Mouse (Mus musculus) kidney, embryonic 16.5 days (tissue): ENCODE results near the gene Rbms1. TPM values are rescaled to one million over a fixed set of nuclear protein-coding genes. Genes with fewer than 3 reads are reported as not detected.
A peak's percentile ranks its signal among the peaks of the same experiment; 100 is the strongest.

Experiments used
- ATAC-seq: fragments of 200-750 bp; cut with Nextera tagmentation; 2 replicates; pipeline ENCODE4 v1.8.0; 2017; ENCODE audit warnings: moderate TSS enrichment; ENCODE audit not compliant: low FRiP score, low TSS enrichment
- H3K27ac ChIP-seq: fragments of 300-500 bp; sonication (generic); 2 replicates; pipeline ENCODE4 v1.5.1; 2014; ENCODE audit warnings: low read length
- H3K27me3 ChIP-seq: fragments of 300-500 bp; sonication (generic); 2 replicates; pipeline ENCODE4 v1.6.1; 2014; ENCODE audit warnings: low read length, control low read depth, mixed read lengths; ENCODE audit not compliant: insufficient read depth
- H3K36me3 ChIP-seq: fragments of 300-500 bp; sonication (generic); 2 replicates; pipeline ENCODE4 v1.6.1; 2014; ENCODE audit warnings: low read length, control low read depth, mixed read lengths; ENCODE audit not compliant: insufficient read depth
- H3K4me1 ChIP-seq: fragments of 300-500 bp; sonication (generic); 2 replicates; pipeline ENCODE4 v1.6.1; 2014; ENCODE audit warnings: low read length, control low read depth, mixed read lengths; ENCODE audit not compliant: insufficient read depth
- H3K4me2 ChIP-seq: fragments of 300-500 bp; sonication (generic); replicated peaks from 2 replicates; pipeline ENCODE4 v1.6.1; 2014; ENCODE audit warnings: low read depth, low read length
- H3K4me3 ChIP-seq: fragments of 300-500 bp; sonication (generic); 2 replicates; pipeline ENCODE4 v1.5.1; 2014; ENCODE audit warnings: mild to moderate bottlenecking, low read length
- H3K9ac ChIP-seq: fragments of 300-500 bp; sonication (generic); replicated peaks from 2 replicates; pipeline ENCODE4 v1.6.1; 2014; ENCODE audit warnings: low read length
- H3K9me3 ChIP-seq: fragments of 300-500 bp; sonication (generic); 2 replicates; pipeline ENCODE4 v1.6.1; 2016; ENCODE audit warnings: low read length, control low read depth
- WGBS: fragments of 180-500 bp; shearing (Covaris S2); extraction: QIAGEN DNeasy Blood & Tissue Kit; methylation state at CpG from one replicate; pipeline ENCODE4 v1.1.7; 2014; 5-methylcytosine and 5-hydroxymethylcytosine counted together
- polyA plus RNA-seq: library from polyadenylated mRNA; unstranded; fragments of >200 nt; fragmentation: Nextera tagmentation; extraction: Ambion mirVana; gene quantifications from 2 replicates; pipeline ENCODE4 v1.2.1, GENCODE M21; 2015

Gene Rbms1
- polyA plus RNA-seq, 1 experiment from 2014 or later, result 130 TPM

- H3K4me2 ChIP-seq, result no peak overlapping the region
- H3K9me3 ChIP-seq, result peaks cover 8% of the 10 kb centered on the region
- H3K27me3 ChIP-seq, result no peaks in the 10 kb centered on the region
- WGBS, result 30% methylated on average over 3 of the region's 3 CpGs
- H3K9ac ChIP-seq, result no peak overlapping the region
- no peak overlapping the region for H3K4me3 ChIP-seq
- no peak overlapping the region for H3K27ac ChIP-seq
- peaks cover 62% of the 10 kb centered on the region for H3K36me3 ChIP-seq
- no peaks in the 10 kb centered on the region for H3K4me1 ChIP-seq
- no peak for ATAC-seq
Observed at GRCm38 (mm10) chr2:60774501-60774900, 188.5 kb downstream of the Rbms1 start.

- no peak overlapping the region for H3K4me2 ChIP-seq
- no peak overlapping the region for H3K4me3 ChIP-seq
- no peak overlapping the region for H3K9ac ChIP-seq
- no peak overlapping the region for H3K27ac ChIP-seq
- H3K27me3 ChIP-seq, result no peaks in the 10 kb centered on the region
- 87% methylated on average over 5 of the region's 5 CpGs for WGBS
- ATAC-seq, result no peak
- peaks cover 55% of the 10 kb centered on the region for H3K36me3 ChIP-seq
- H3K9me3 ChIP-seq, result peaks cover 8% of the 10 kb centered on the region
- H3K4me1 ChIP-seq, result no peaks in the 10 kb centered on the region
Observed at GRCm38 (mm10) chr2:60773592-60773991, 189.4 kb downstream of the Rbms1 start.

- H3K9me3 ChIP-seq, result peaks cover 5% of the 10 kb centered on the region
- no peak overlapping the region for H3K4me2 ChIP-seq
- no peaks in the 10 kb centered on the region for H3K27me3 ChIP-seq
- no peak overlapping the region for H3K4me3 ChIP-seq
- WGBS, result 69% methylated on average over 8 of the region's 8 CpGs
- no peak overlapping the region; the same call in 1 of the 2 replicates for H3K27ac ChIP-seq
- peaks cover 60% of the 10 kb centered on the region for H3K36me3 ChIP-seq
- H3K4me1 ChIP-seq, result no peaks in the 10 kb centered on the region
- ATAC-seq, result no peak
- H3K9ac ChIP-seq, result no peak overlapping the region
Observed at GRCm38 (mm10) chr2:60766420-60766819, 196.6 kb downstream of the Rbms1 start.

- peaks cover 42% of the 10 kb centered on the region for H3K36me3 ChIP-seq
Observed at GRCm38 (mm10) chr2:60756218-60756617, 206.8 kb downstream of the Rbms1 start.

GRCm38 (mm10) chr2:60755101-60755500 is 207.9 kb downstream of the Rbms1 start:
- no peak overlapping the region for H3K4me3 ChIP-seq
- no peak overlapping the region for H3K27ac ChIP-seq
- WGBS, result 97% methylated on average over 7 of the region's 7 CpGs
- no peak for ATAC-seq
- peaks cover 35% of the 10 kb centered on the region for H3K36me3 ChIP-seq
- H3K9ac ChIP-seq, result no peak overlapping the region
- H3K9me3 ChIP-seq, result no peaks in the 10 kb centered on the region
- no peak overlapping the region for H3K4me2 ChIP-seq
- no peaks in the 10 kb centered on the region for H3K27me3 ChIP-seq
- no peaks in the 10 kb centered on the region for H3K4me1 ChIP-seq

More at GRCm38 (mm10) chr2:60756218-60756617, 206.8 kb downstream of the Rbms1 start:
- no peaks in the 10 kb centered on the region for H3K4me1 ChIP-seq
- ATAC-seq, result no peak
- no peak overlapping the region for H3K27ac ChIP-seq
- H3K4me2 ChIP-seq, result no peak overlapping the region
- H3K4me3 ChIP-seq, result no peak overlapping the region
- WGBS, result 90% methylated on average over 9 of the region's 9 CpGs
- H3K9ac ChIP-seq, result no peak overlapping the region
- no peaks in the 10 kb centered on the region for H3K27me3 ChIP-seq
- H3K9me3 ChIP-seq, result no peaks in the 10 kb centered on the region

- Histone ChIP-seq H3K9ac (no peak overlapping the region), H3K4me2 (no peak overlapping the region), H3K9me3 (no peaks in the 10 kb centered on the region), H3K27me3 (no peaks in the 10 kb centered on the region), H3K27ac (no peak overlapping the region), H3K36me3 (peaks cover 34% of the 10 kb centered on the region), H3K4me1 (no peaks in the 10 kb centered on the region), H3K4me3 (no peak overlapping the region)
- ATAC-seq, result no peak
- 95% methylated on average over 9 of the region's 9 CpGs for WGBS
Observed at GRCm38 (mm10) chr2:60751274-60751673, 211.7 kb downstream of the Rbms1 start.

GRCm38 (mm10) chr2:60750591-60750990 is 212.4 kb downstream of the Rbms1 start:
- no peaks in the 10 kb centered on the region for H3K27me3 ChIP-seq
- ATAC-seq, result no peak
- no peak overlapping the region for H3K9ac ChIP-seq
- H3K9me3 ChIP-seq, result no peaks in the 10 kb centered on the region
- peaks cover 28% of the 10 kb centered on the region for H3K36me3 ChIP-seq
- no peaks in the 10 kb centered on the region for H3K4me1 ChIP-seq
- 80% methylated on average over 3 of the region's 3 CpGs for WGBS
- no peak overlapping the region for H3K4me2 ChIP-seq
- no peak overlapping the region for H3K4me3 ChIP-seq
- H3K27ac ChIP-seq, result no peak overlapping the region

- no peak overlapping the region for H3K4me3 ChIP-seq
- no peaks in the 10 kb centered on the region for H3K4me1 ChIP-seq
- no peak overlapping the region for H3K9ac ChIP-seq
- H3K27me3 ChIP-seq, result no peaks in the 10 kb centered on the region
- H3K4me2 ChIP-seq, result no peak overlapping the region
- no peaks in the 10 kb centered on the region for H3K9me3 ChIP-seq
- 92% methylated on average over 1 of the region's 1 CpGs for WGBS
- no peak for ATAC-seq
- peaks cover 15% of the 10 kb centered on the region; the same call in 1 of the 2 replicates for H3K36me3 ChIP-seq
- no peak overlapping the region for H3K27ac ChIP-seq
Observed at GRCm38 (mm10) chr2:60748585-60748984, 214.4 kb downstream of the Rbms1 start.

GRCm38 (mm10) chr2:60747590-60747989 is 215.4 kb downstream of the Rbms1 start:
- Histone ChIP-seq H3K27ac (no peak overlapping the region), H3K9ac (no peak overlapping the region), H3K4me2 (no peak overlapping the region), H3K4me1 (no peaks in the 10 kb centered on the region), H3K27me3 (no peaks in the 10 kb centered on the region), H3K36me3 (0 out of 2 replicates have a peak, but pooled peaks cover 10% of the 10 kb centered on the region), H3K9me3 (no peaks in the 10 kb centered on the region), H3K4me3 (no peak overlapping the region)
- ATAC-seq, result peak; percentile 88
- WGBS, result 50% methylated on average over 3 of the region's 3 CpGs

- H3K4me2 ChIP-seq, result no peak overlapping the region
- no peak overlapping the region for H3K27ac ChIP-seq
- no peak overlapping the region for H3K4me3 ChIP-seq
- H3K9me3 ChIP-seq, result no peaks in the 10 kb centered on the region
- no peaks in the 10 kb centered on the region for H3K27me3 ChIP-seq
- no peak overlapping the region for H3K9ac ChIP-seq
- H3K4me1 ChIP-seq, result no peaks in the 10 kb centered on the region
- H3K36me3 ChIP-seq, result 0 out of 2 replicates have a peak, but pooled peaks cover 10% of the 10 kb centered on the region
- 67% methylated on average over 3 of the region's 3 CpGs for whole genome bisulfite sequencing
- ATAC-seq, result no peak
Observed at GRCm38 (mm10) chr2:60744674-60745073, 218.3 kb downstream of the Rbms1 start.
